8 mouse cellular contexts compared by ENCODE assay signal in the genomic region with DNA sequence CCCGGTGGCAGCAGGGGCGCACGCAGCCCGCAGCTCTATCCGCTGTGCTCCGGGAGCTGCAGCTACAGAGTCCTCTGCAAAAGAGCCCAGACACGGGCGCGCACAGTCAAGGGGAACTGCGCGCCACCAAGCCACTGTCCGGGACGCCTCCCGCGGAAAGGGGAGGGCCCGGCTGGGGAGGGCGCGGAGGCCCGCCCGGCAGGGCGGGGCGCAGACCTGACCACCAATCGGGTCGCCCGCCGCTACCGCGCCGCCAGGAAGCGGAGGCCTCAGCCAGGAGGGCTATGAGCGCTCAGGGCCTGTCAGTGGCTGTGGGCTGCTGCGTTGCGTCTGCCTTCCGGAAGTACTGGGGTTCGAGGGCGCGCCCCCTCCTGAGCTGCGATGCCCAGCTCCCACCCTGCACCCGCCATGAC. TPM values are rescaled to one million over a fixed set of nuclear protein-coding genes. Genes with fewer than 3 reads are reported as not detected.
DNase-seq lines count a peak whose midpoint lies in the region; ATAC-seq and TF ChIP-seq lines count a peak whose summit lies in the region.
"Not testable (repeated sequence)": the region's sequence is repeated elsewhere in the genome, so short reads cannot be mapped to it uniquely, and the experiment has no call there.

Gene 9030624G23Rik, minus strand, starts transcription at position 139 of the 413 bp plus-strand sequence.

- not testable (repeated sequence) for H3K27ac ChIP-seq in forebrain, postnatal 0 days (ENCODE audit: low read depth, low read length); heart, postnatal 0 days (ENCODE audit: low read depth)
- peak within 1 kb of the TSS; percentile 50; the same call in 1 of the 2 replicates for H3K27ac ChIP-seq in kidney, embryonic 16.5 days (ENCODE audit: low read length)

- not testable (repeated sequence) for TF ChIP-seq CTCF in forebrain, postnatal 0 days (IDR thresholded peaks at IDR 0.05; ENCODE audit: low read depth); heart, postnatal 0 days (IDR thresholded peaks at IDR 0.05; ENCODE audit: low read depth)

- not testable (repeated sequence) for H3K4me1 ChIP-seq in forebrain, postnatal 0 days (ENCODE audit: insufficient read depth); heart, postnatal 0 days (ENCODE audit: control insufficient read depth, insufficient read depth); kidney, embryonic 16.5 days (ENCODE audit: insufficient read depth, low read length)

- DNase-seq in brain, adult 2 months (ENCODE audit: low read depth, low spot score), result peak; percentile 25
- DNase-seq in forebrain, postnatal 0 days, result peak; percentile 35
- DNase-seq in heart, postnatal 0 days (ENCODE audit: low spot score), result peak; percentile 3
- peak; percentile 26 to 43 for DNase-seq in left cerebral cortex, postnatal 36 days (ENCODE audit: low spot score in 2 of 2)
- DNase-seq in lung, postnatal 36 days, result peak; percentile 40
- DNase-seq in right cerebral cortex, postnatal 10 days (ENCODE audit: low spot score in 2 of 2), result peak; percentile 59 to 65
- DNase-seq in urinary bladder, postnatal 14 days (ENCODE audit: low spot score), result peak; percentile 73

- WGBS in forebrain, postnatal 0 days, result 4% methylated on average over 38 of the region's 39 CpGs
- WGBS in heart, postnatal 0 days, result under 1% methylated on average over 25 of the region's 39 CpGs
- 2% methylated on average over 20 of the region's 39 CpGs for WGBS in kidney, embryonic 16.5 days

- ATAC-seq in forebrain, postnatal 0 days; heart, postnatal 0 days (ENCODE audit: insufficient read depth, low read depth); kidney, embryonic 16.5 days (ENCODE audit: low FRiP score, low TSS enrichment): not testable (repeated sequence)

- TF ChIP-seq EP300 in heart, postnatal 0 days (IDR thresholded peaks at IDR 0.05; ENCODE audit: low read depth), result not testable (repeated sequence)

- not testable (repeated sequence) for H3K36me3 ChIP-seq in forebrain, postnatal 0 days (ENCODE audit: insufficient read depth); heart, postnatal 0 days (replicated peaks; ENCODE audit: control insufficient read depth, insufficient read depth, low read length); kidney, embryonic 16.5 days (ENCODE audit: insufficient read depth, low read length)

- H3K4me3 ChIP-seq in forebrain, postnatal 0 days (ENCODE audit: low read depth, low read length), result peak within 1 kb of the TSS; percentile 28
- peak within 1 kb of the TSS; percentile 47 for H3K4me3 ChIP-seq in heart, postnatal 0 days (ENCODE audit: low read depth, low read length)
- H3K4me3 ChIP-seq in kidney, embryonic 16.5 days (ENCODE audit: low read length), result peak within 1 kb of the TSS; percentile 51

- intact Hi-C loops in left cerebral cortex, postnatal 36 days (cut with DNase I), result not testable (repeated sequence)

- peak within 1 kb of the TSS; percentile 21 for H3K4me2 ChIP-seq in forebrain, postnatal 0 days (ENCODE audit: low read depth)
- H3K4me2 ChIP-seq in heart, postnatal 0 days (ENCODE audit: low read depth, low read length), result peak within 1 kb of the TSS; percentile 51
- H3K4me2 ChIP-seq in kidney, embryonic 16.5 days (replicated peaks; ENCODE audit: low read depth, low read length), result peak within 1 kb of the TSS; percentile 42

- peak within 1 kb of the TSS; percentile 18; the same call in 1 of the 2 replicates for H3K9ac ChIP-seq in forebrain, postnatal 0 days
- not testable (repeated sequence) for H3K9ac ChIP-seq in heart, postnatal 0 days (replicated peaks; ENCODE audit: low read depth, low read length)
- peak within 1 kb of the TSS; percentile 55 for H3K9ac ChIP-seq in kidney, embryonic 16.5 days (replicated peaks; ENCODE audit: low read length)

- not testable (repeated sequence) for H3K9me3 ChIP-seq in forebrain, postnatal 0 days (ENCODE audit: low read length); heart, postnatal 0 days (replicated peaks; ENCODE audit: control insufficient read depth, low read length); kidney, embryonic 16.5 days (ENCODE audit: low read length)

- H3K27me3 ChIP-seq in forebrain, postnatal 0 days (ENCODE audit: insufficient read depth, low read length); heart, postnatal 0 days (ENCODE audit: control insufficient read depth, insufficient read depth, low read length); kidney, embryonic 16.5 days (ENCODE audit: insufficient read depth, low read length): not testable (repeated sequence)

RNA-seq across cellular contexts. Expression of gene 9030624G23Rik, which starts in this region (rescaled TPM):
- 4.1 and 4.2 TPM in 2 replicates for total RNA-seq in forebrain, postnatal 0 days (2014; rRNA removed)
- polyA plus RNA-seq in forebrain, postnatal 0 days (2015; fragmentation: Nextera tagmentation; extraction: Ambion mirVana), result 1.8 and 2.3 TPM in 2 replicates
- 0.38 and 1.2 TPM in 2 replicates for total RNA-seq in heart, postnatal 0 days (2014; rRNA removed; ENCODE audit: low replicate concordance)
- 0.97 and 1.3 TPM in 2 replicates for polyA plus RNA-seq in heart, postnatal 0 days (2015; fragmentation: Nextera tagmentation; extraction: Ambion mirVana)
- 2.5 and 2.8 TPM in 2 replicates for polyA plus RNA-seq in kidney, embryonic 16.5 days (2015; fragmentation: Nextera tagmentation; extraction: Ambion mirVana)
- 1 to 10 TPM; 1.8 to 1.9 TPM for total RNA-seq in left cerebral cortex, postnatal 36 days (2021)

Comparison
In these comparisons a context has a peak if more than half of its experiments do, and no peak if none do; other contexts are left out.
1. DNase-seq: peak in every context shown above with its lines; median percentile 73 in urinary bladder, postnatal 14 days; 62 in right cerebral cortex, postnatal 10 days; 40 in lung, postnatal 36 days; 35 in forebrain, postnatal 0 days; 34 in left cerebral cortex, postnatal 36 days; 25 in brain, adult 2 months; 3 in heart, postnatal 0 days.